Mouse (Mus musculus) CH12.LX (cell line): ENCODE results near the gene Hck. TPM values are rescaled to one million over a fixed set of nuclear protein-coding genes. Genes with fewer than 3 reads are reported as not detected.

Experiments
- DNase-seq: peaks from one replicate; pipeline ENCODE4 v3.0.0-alpha.2; 2013; ENCODE audit errors: extremely low read depth
- H3K27ac ChIP-seq: 2 replicates; pipeline ENCODE4 v1.5.1; 2012; ENCODE audit warnings: low read depth, mild to moderate bottlenecking, control low read depth, moderate library complexity; ENCODE audit not compliant: insufficient read depth
- H3K27me3 ChIP-seq: replicated peaks from 2 replicates; pipeline ENCODE3; 2012; ENCODE audit warnings: inconsistent platforms
- H3K36me3 ChIP-seq, 2 experiments: replicated peaks in 1 of 2; 2 replicates each; pipeline versions ENCODE3 to v1.6.1; 2012; ENCODE audit warnings: inconsistent platforms in 1 of 2, low read length in 1 of 2, mild to moderate bottlenecking in 1 of 2, mixed read lengths in 1 of 2, moderate library complexity in 1 of 2; ENCODE audit not compliant: control insufficient read depth in 1 of 2, insufficient read depth in 1 of 2
- H3K4me1 ChIP-seq, 2 experiments: 2 replicates each; pipeline ENCODE4 v1.6.1; 2012; ENCODE audit warnings: inconsistent platforms in 1 of 2, moderate library complexity in 1 of 2; ENCODE audit not compliant: insufficient read depth in 2 of 2, control insufficient read depth in 1 of 2
- H3K4me2 ChIP-seq: 2 replicates; pipeline ENCODE4 v1.6.1; 2012; ENCODE audit warnings: low read depth, mild to moderate bottlenecking, control low read depth; ENCODE audit not compliant: poor library complexity, insufficient read depth, severe bottlenecking
- H3K4me3 ChIP-seq, 3 experiments: fragments of 150-350 bp in 1 of 3; sonication (generic) in 1 of 3; replicated peaks in 1 of 3; 2 replicates each; pipeline versions ENCODE3 to v1.5.1; 2011 to 2012; ENCODE audit warnings: low read depth in 2 of 3, low read length in 2 of 3, mild to moderate bottlenecking in 2 of 3, moderate library complexity in 2 of 3, control low read depth in 1 of 3, improper control_type of control experiment in 1 of 3, inconsistent platforms in 1 of 3, mixed read lengths in 1 of 3; ENCODE audit not compliant: poor library complexity in 1 of 3
- H3K79me2 ChIP-seq: replicated peaks from 2 replicates; pipeline ENCODE4 v1.6.1; 2012; ENCODE audit warnings: mild to moderate bottlenecking, moderate library complexity; ENCODE audit not compliant: control insufficient read depth, poor library complexity, insufficient read depth, severe bottlenecking; ENCODE audit errors: extremely low read depth
- H3K9ac ChIP-seq: 2 replicates; pipeline ENCODE4 v1.6.1; 2012; ENCODE audit warnings: low read depth, mild to moderate bottlenecking, control low read depth, moderate library complexity; ENCODE audit not compliant: insufficient read depth
- H3K9me3 ChIP-seq: replicated peaks from 2 replicates; pipeline ENCODE3; 2012; ENCODE audit warnings: low read length, inconsistent platforms, mixed read lengths
- BHLHE40 ChIP-seq: IDR thresholded peaks from 2 replicates; pipeline ENCODE4 v1.6.1; 2011; ENCODE audit warnings: mild to moderate bottlenecking, low read depth, low read length, improper control_type of control experiment
- CHD1 ChIP-seq: IDR thresholded peaks from 2 replicates; pipeline ENCODE4 v1.6.1; 2012; ENCODE audit warnings: low read depth, low read length, improper control_type of control experiment, inconsistent platforms
- CTCF ChIP-seq, 2 experiments: IDR thresholded peaks in 1 of 2; conservative IDR thresholded peaks in 1 of 2; 2 replicates each; pipeline ENCODE4 v1.5.1; 2011 to 2012; ENCODE audit warnings: low read depth in 2 of 2, low read length in 2 of 2, improper control_type of control experiment in 1 of 2, inconsistent platforms in 1 of 2, mild to moderate bottlenecking in 1 of 2, moderate library complexity in 1 of 2
- ETS1 ChIP-seq: conservative IDR thresholded peaks from 2 replicates; pipeline ENCODE4 v1.6.1; 2012; ENCODE audit warnings: low read depth, mild to moderate bottlenecking, inconsistent platforms, low read length, improper control_type of control experiment, moderate library complexity
- JUND ChIP-seq: conservative IDR thresholded peaks from 2 replicates; pipeline ENCODE4 v1.6.1; 2011; ENCODE audit warnings: low read depth, low read length, improper control_type of control experiment
- KAT2A ChIP-seq: IDR thresholded peaks from 2 replicates; pipeline ENCODE4 v1.6.1; 2012; ENCODE audit warnings: low read length, improper control_type of control experiment, inconsistent platforms; ENCODE audit not compliant: insufficient replicate concordance
- MAX ChIP-seq: IDR thresholded peaks from 2 replicates; pipeline ENCODE4 v1.6.1; 2011; ENCODE audit warnings: low read length, improper control_type of control experiment
- MEF2A ChIP-seq: IDR thresholded peaks from 2 replicates; pipeline ENCODE4 v1.6.1; 2014; ENCODE audit warnings: low read depth, mild to moderate bottlenecking, inconsistent platforms, low read length, improper control_type of control experiment, borderline replicate concordance
- MYC ChIP-seq: IDR thresholded peaks from 2 replicates; pipeline ENCODE4 v1.6.1; 2011; ENCODE audit warnings: low read depth, mild to moderate bottlenecking, improper control_type of control experiment, low read length
- NELFE ChIP-seq: IDR thresholded peaks from 2 replicates; pipeline ENCODE4 v1.6.1; 2011; ENCODE audit warnings: low read depth, low read length, improper control_type of control experiment
- POLR2A ChIP-seq: IDR thresholded peaks from 2 replicates; pipeline ENCODE4 v1.6.1; 2011; ENCODE audit warnings: low read depth, mild to moderate bottlenecking, improper control_type of control experiment, low read length
- POLR2AphosphoS2 ChIP-seq: IDR thresholded peaks from 2 replicates; pipeline ENCODE4 v1.6.1; 2011; ENCODE audit warnings: low read depth, low read length, improper control_type of control experiment
- RAD21 ChIP-seq: IDR thresholded peaks from 2 replicates; pipeline ENCODE4 v1.6.1; 2011; ENCODE audit warnings: low read depth, mild to moderate bottlenecking, low read length, improper control_type of control experiment, moderate library complexity
- SIN3A ChIP-seq: IDR thresholded peaks from 2 replicates; pipeline ENCODE4 v1.6.1; 2012; ENCODE audit warnings: low read length, improper control_type of control experiment, inconsistent platforms
- TBP ChIP-seq: conservative IDR thresholded peaks from 2 replicates; pipeline ENCODE4 v1.6.1; 2011; ENCODE audit warnings: low read depth, low read length, improper control_type of control experiment
- USF1 ChIP-seq: IDR thresholded peaks from 2 replicates; pipeline ENCODE4 v1.6.1; 2014; ENCODE audit warnings: low read depth, mild to moderate bottlenecking, inconsistent platforms, low read length, improper control_type of control experiment
- ZC3H11A ChIP-seq: IDR thresholded peaks from 2 replicates; pipeline ENCODE4 v1.6.1; 2012; ENCODE audit warnings: low read depth, mild to moderate bottlenecking, inconsistent platforms, low read length, improper control_type of control experiment
- ZKSCAN1 ChIP-seq: IDR thresholded peaks from 2 replicates; pipeline ENCODE4 v1.6.1; 2012; ENCODE audit warnings: low read depth, inconsistent platforms, low read length, improper control_type of control experiment, borderline replicate concordance
- ZNF384 ChIP-seq: IDR thresholded peaks from 2 replicates; pipeline ENCODE4 v1.6.1; 2012; ENCODE audit warnings: low read depth, low read length, improper control_type of control experiment, inconsistent platforms
- dilution Hi-C: fragments of 300-500 bp; cut with MboI; formaldehyde crosslinking; loops from 2 replicates; pipeline ENCODE4 v1.14.3; 2020; ENCODE audit warnings: low sequenced_read_pairs; ENCODE audit not compliant: extremely low pct_unique_long_range_greater_than_20kb, extremely low pct_ligation_motif_present
- in situ Hi-C: fragments of 300-500 bp; cut with MboI; formaldehyde crosslinking; loops from 3 replicates; pipeline ENCODE4 v1.14.3; 2019; ENCODE audit warnings: low sequenced_read_pairs, low pct_ligation_motif_present, low pct_unique_long_range_greater_than_20kb, mixed read lengths
- polyA plus RNA-seq: library from polyadenylated mRNA; unstranded; fragments of >175 nt; gene quantifications from 2 replicates; pipeline ENCODE4 v1.2.1, GENCODE M21; 2012; ENCODE audit warnings: low read depth; ENCODE audit not compliant: insufficient read length
- total RNA-seq, 2 experiments: library from RNA; depleted of rRNA; stranded (reverse); fragments of 300-350 nt in 1 of 2; fragments of >200 nt in 1 of 2; gene quantifications; 2 replicates each; pipeline ENCODE4 v1.2.3; 2012 to 2014

Gene Hck
- total and polyA plus RNA-seq, 3 experiments: 0.08 to 0.68 (median 0.63) TPM

DNA sequence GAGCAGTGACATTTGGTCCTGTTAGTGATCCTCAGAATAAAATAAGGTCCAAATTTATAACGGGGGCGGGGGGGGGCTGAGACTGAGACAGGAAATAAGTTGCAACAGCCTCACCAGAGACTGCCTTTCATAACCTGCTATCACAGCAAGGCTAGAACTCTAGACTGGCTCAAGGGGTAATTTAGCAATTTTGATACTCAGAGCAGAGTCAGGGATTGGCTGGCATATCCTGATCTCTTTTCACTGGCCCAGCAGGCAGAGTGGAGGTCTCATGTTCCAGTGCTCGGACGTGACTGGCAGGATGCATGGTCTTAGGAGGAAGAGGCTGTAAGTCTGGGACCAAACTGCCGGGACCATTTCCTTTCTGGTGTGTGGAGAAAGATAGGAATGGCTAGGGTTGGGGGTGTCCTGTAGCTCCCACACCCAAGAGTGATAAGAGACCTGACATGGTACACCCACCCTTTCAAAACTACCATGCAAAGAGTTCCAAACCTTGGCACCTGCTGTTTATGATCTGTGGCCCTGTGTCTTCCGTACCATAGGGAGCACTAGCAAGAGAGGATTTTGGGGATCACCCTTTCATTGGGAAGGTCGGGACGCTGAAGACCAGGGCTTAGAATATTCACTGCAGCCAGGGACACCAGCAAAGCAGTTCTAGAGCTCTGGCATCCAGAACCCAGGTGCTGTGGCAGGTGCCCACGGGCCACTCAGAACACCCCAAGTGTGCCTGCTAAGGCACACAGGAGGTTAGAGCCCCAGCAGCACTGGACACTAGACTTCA, 43.9 kb upstream of the Hck start:
- Histone ChIP-seq H3K36me3 (no peaks in the 10 kb centered on the region), H3K9ac (no peak overlapping the region)
- no peak for TF ChIP-seq CHD1
- TF ChIP-seq MYC: no peak
- TF ChIP-seq KAT2A: no peak
- TF ChIP-seq ZNF384: no peak
- TF ChIP-seq MAX: no peak
- TF ChIP-seq SIN3A: no peak
- no peak for TF ChIP-seq RAD21
- no peak for TF ChIP-seq USF1
- no peak for TF ChIP-seq BHLHE40
- no peak for TF ChIP-seq ZKSCAN1
- no peak for TF ChIP-seq MEF2A
- no peak for TF ChIP-seq NELFE
- no peak for TF ChIP-seq TBP
- TF ChIP-seq POLR2AphosphoS2: no peak
- no peak for TF ChIP-seq ZC3H11A
- no peak for TF ChIP-seq ETS1
- TF ChIP-seq POLR2A: no peak
- no peak for TF ChIP-seq JUND
- TF ChIP-seq, all 38 proteins: peak for 0
- no peak overlapping the region for H3K4me3 ChIP-seq
- H3K4me2 ChIP-seq: no peak overlapping the region
- no peak for DNase-seq
- peaks cover 88% of the 10 kb centered on the region for H3K27me3 ChIP-seq
- no peaks in the 10 kb centered on the region for H3K79me2 ChIP-seq
- no peaks in the 10 kb centered on the region for H3K4me1 ChIP-seq
- H3K9me3 ChIP-seq: no peaks in the 10 kb centered on the region
- in situ Hi-C loops: no loop called here
- dilution Hi-C loops: no loop called here
- H3K27ac ChIP-seq: no peak overlapping the region

DNA sequence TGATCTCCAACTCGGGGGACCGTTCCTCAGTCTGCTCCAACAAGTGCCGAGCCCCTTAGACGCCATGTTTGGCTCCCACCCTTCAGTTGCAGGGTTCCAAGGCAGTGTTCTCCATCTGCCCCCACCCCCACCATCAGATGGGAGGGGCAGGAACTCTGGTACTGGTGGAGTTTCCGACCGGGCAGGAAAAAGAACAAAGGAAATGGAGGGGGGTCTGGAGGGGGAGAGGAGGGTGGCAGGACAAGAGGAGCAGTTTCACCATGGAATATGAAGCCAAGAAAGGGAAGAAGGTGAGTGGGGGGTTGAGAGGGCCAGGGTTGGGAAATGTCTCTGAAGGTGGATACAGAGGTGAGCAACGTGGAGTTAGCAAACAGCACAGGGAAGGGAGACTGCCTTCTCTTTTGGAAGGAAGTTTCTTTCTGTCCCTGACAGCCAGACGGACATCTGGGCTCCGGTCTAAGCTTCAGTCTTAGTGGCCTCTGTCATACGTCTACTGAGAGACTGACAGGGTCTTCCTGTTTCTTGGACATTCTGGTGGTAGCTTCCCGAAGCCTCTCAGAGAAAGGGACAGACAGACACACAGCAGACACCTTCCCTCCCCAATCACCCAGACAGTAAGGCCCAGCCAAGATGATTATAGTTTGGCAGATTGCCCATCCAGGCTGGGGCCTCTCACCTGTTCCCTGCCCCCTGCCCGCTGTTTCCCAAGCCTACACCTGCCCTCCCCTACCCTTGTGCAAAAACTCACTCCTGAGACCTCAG, 42.3 kb upstream of the Hck start, which contains the start of gene Ccm2l:
Gene Ccm2l, plus strand, starts transcription at position 209 of the 762 bp plus-strand sequence.
- no peak within 1 kb of the TSS for H3K4me2 ChIP-seq
- TF ChIP-seq CTCF (conservative IDR thresholded peaks at IDR 0.05 in 1 of 2, IDR thresholded peaks at IDR 0.05 in 1 of 2; ENCODE audit: low read depth in 2 of 2, low read length in 2 of 2) (no peak), RAD21 (no peak)
- TF ChIP-seq, all 38 proteins: peak for 0
- H3K79me2 ChIP-seq: no peaks in the 10 kb centered on the region
- no peaks in the 10 kb centered on the region for H3K9me3 ChIP-seq
- in situ Hi-C loops (no loop called here), dilution Hi-C loops (no loop called here)
- H3K4me3 ChIP-seq: no peak within 1 kb of the TSS
- no peak for DNase-seq
- no peak within 1 kb of the TSS for H3K27ac ChIP-seq
- no peaks in the 10 kb centered on the region for H3K4me1 ChIP-seq
- H3K9ac ChIP-seq: no peak within 1 kb of the TSS
- H3K36me3 ChIP-seq: no peaks in the 10 kb centered on the region
- H3K27me3 ChIP-seq: peaks cover 87% of the 10 kb centered on the region
